Mouse (Mus musculus) erythroblast, adult 5-6 weeks (primary cell): ENCODE results near the gene Gtf2ird1. TPM values are rescaled to one million over a fixed set of nuclear protein-coding genes. Genes with fewer than 3 reads are reported as not detected.
"Not testable (repeated sequence)": the region's sequence is repeated elsewhere in the genome, so short reads cannot be mapped to it uniquely, and the experiment has no call there.

ENCODE experiments used
- ATAC-seq: replicated peaks from 2 replicates; pipeline ENCODE4 v1.8.0; 2016; ENCODE audit warnings: moderate number of reproducible peaks, mild to moderate bottlenecking, moderate TSS enrichment, inconsistent platforms; ENCODE audit not compliant: poor library complexity, low FRiP score, severe bottlenecking
- total RNA-seq, 2 experiments: library from RNA; stranded (forward) in 1 of 2; stranded (reverse) in 1 of 2; fragments of 150-400 nt in 1 of 2; fragments of 200-764, 138-1000 nt in 1 of 2; gene quantifications; 2 replicates each; pipeline versions ENCODE4 v1.2.3 to v1.2.4; 2015 to 2017; ENCODE audit warnings: low replicate concordance in 2 of 2

Gtf2ird1 gene
- 3.3 and 29.0 TPM in 2 replicates for total RNA-seq (2015; ENCODE audit: low replicate concordance)
- total RNA-seq (2017; ENCODE audit: low replicate concordance) = 2.2 TPM in 2 replicates

DNA sequence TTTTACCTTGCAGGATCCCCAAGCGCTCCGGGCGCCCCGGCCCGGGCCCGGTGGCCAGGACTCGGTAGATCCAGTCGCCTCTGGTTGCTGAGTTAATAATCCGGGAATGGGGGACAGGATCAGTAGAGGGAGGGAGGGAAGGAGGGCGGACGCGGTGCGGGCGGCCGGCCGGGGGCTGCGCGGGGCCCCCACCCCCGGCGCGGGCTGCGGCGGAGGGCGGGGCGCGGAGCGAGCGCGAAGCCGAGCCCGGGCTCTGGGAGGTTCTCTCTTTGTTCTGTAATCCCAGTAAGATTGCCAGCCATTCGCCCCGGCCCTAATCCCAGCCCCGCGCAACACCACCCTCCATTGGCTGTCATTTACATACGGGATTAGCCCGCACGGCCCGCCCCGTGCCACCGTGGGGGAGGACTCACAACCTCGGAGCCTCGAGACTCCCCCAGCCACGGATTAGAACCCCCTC is at the start of gene Gtf2ird1:
Gene Gtf2ird1 (minus strand): TSS at position 214 of the 460 bp plus-strand sequence.
- no peak for ATAC-seq

DNA sequence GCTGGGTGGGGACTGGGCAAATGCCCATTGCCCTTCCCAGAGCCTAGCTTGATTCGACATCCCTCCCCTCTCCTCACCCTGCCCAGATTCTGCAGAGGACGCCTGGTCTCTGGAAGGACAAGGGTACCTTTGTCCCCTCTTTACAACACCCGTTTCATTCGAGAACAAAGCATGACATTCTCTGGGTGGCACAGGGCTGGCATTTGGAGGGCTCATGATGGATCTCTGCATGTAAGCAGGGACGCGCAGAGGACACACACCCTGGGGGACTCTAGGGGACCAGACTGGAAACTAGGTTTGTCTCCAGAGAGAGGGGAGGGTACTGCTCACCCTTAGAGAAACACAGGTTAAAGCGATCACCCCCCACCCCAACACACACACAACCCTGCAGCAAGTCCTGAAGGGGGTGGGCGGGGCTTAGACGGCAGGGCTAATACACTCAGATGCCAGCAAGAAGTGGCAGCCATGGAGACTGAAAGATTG is 49.3 kb upstream of the Gtf2ird1 start:
- no peak for ATAC-seq

DNA sequence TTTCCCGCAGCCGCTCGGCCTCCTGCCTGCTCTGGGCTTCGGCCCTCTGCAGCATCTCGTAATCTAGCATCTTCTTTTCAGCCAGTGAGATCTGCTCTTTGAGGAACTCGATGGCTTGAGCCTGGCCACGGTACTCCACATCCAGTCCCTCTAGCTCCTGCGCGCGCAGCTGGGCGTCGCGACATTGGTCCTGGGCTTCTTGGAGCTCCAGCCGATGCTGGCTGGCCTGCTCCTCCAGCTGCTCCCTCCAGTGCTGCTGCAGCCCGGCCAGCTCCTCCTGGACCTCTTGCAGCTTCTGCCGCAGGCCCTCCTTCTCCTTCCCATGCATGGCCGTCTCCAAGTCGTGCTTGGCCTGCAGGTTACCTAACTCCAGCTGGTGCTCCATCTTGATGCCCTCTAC is 46.1 kb upstream of the Gtf2ird1 start:
- no peak for ATAC-seq

DNA sequence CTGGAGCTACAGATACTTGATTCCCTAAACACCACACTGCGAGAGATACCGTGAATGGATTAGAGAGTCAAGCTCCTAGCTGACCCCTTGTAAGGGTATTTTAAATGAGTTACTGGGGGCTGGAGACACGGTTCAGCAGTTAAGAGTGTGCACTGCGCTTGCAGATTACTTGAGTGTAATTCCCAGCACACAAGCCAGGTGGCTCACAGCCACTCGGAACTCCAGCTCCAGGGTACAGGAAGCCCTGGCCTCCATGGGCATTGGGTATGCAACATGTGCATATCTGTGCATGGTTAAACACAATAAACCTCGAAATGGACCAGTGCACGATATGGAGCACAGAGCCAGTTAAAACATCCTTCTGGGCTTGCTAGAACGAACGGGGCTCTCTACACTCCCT is 44.9 kb upstream of the Gtf2ird1 start:
- no peak for ATAC-seq

DNA sequence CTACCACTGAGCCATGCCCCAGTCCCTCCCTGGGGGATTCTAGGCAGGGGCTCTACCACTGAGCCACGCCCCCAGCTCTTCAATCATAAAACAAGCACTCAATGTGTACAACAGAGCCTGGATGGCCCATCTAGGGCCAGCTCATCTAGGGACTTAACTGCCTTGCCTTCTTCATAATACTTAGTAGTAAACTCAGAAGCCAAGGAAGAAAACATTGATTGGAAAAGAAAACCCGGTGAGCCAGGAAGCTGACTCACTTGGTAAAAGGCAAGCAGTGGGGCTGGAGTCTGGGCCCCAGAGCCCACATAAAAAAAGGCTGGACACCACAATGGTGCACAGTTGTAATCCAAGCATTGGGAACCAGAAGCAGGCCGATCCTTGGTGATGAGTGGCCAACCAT is 44.2 kb upstream of the Gtf2ird1 start:
- ATAC-seq = no peak

DNA sequence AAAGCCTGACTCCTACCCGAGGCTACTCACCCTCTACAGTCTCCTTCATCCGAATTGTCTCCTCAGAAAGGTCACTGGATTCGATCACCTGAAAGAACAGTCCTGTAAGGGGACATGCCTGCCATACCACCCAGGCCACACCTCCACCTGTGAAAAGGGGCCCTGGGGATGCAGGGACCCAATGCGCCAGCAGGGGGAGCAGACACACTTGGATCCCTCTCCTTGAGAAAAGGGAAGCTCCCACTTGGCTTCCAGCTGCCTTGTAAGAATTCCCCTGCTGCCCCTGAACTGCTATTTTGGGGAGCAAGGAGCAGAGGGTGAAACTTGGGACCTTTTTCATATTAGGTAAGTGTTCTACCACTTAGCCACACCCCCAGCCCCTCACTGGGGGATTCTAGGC is 43.5 kb upstream of the Gtf2ird1 start:
- ATAC-seq = peak; percentile 72

DNA sequence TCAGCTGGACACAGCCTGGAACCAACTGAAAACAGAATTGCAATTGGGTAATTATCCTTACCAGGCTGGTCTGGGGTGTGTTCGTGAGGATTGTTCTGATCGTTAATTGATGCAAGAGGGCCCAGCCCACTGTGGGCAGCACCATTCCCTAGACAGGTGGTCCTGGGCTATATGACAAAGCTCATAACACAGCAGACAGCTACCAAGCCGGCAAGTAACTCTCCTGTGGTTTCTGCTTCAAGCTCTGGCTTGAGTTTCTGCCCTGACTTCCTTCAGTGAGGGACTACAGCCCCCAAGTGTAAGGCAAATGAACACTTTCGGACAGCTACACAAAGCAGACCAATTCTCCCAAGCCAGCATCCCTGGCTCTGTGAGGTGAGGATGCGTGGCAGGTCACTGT is 40.5 kb upstream of the Gtf2ird1 start:
- ATAC-seq = no peak

DNA sequence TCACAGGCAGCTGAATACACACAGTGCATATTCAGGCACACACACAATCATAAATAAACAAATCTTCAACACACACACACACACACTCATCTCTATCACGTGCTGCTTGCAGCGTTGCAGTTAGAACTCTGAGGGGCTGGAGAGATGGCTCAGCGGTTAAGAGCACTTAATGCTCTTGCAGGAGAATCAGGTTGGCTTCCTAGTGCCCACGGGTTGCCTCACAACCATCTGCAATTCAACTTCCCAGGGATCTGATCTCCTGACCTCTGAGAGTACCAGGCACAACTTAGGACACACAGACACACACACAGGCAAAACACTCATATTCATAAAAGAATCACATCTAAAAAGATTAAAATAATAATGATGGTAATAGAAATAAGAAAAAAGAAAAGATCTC is 39.3 kb upstream of the Gtf2ird1 start:
- ATAC-seq = no peak

DNA sequence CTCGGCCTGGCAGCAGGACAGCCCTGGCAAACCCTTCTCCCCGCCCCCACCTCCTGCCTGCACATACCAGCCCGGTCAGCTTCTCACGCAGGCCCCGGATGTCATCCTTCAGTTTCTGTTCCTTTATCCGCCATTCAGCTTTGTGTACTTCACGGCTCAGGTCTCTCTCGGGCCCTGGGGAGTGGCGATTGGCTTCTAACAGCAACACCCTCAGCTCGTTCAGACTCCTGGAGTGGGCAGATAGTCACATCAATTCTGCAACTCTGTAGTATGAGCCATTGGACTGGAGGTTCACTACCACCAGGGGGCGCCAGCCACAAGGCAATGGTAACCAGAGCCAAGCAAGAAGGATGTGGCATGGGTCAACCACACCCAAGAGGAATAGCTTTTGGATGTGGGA is 37.6 kb upstream of the Gtf2ird1 start:
- peak; percentile 67 for ATAC-seq

DNA sequence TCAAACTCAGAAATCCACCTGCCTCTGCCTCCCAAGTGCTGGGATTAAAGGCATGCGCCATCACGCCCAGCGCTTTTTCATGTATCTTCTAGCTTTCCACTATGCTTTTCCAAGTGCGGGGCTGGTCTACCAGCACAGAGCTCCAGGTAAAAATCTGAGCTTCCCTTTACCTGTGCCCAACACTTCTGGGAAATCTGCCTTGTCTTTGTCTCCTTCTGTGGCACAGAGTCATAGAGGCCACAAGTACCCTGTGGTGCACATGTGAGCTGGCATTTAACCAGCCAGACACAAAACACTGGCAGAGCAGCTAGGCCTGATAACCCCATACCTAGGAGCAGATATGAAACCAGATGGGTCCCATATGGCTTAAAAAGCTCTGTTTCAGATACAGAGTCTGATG is 36.4 kb upstream of the Gtf2ird1 start:
- no peak for ATAC-seq

DNA sequence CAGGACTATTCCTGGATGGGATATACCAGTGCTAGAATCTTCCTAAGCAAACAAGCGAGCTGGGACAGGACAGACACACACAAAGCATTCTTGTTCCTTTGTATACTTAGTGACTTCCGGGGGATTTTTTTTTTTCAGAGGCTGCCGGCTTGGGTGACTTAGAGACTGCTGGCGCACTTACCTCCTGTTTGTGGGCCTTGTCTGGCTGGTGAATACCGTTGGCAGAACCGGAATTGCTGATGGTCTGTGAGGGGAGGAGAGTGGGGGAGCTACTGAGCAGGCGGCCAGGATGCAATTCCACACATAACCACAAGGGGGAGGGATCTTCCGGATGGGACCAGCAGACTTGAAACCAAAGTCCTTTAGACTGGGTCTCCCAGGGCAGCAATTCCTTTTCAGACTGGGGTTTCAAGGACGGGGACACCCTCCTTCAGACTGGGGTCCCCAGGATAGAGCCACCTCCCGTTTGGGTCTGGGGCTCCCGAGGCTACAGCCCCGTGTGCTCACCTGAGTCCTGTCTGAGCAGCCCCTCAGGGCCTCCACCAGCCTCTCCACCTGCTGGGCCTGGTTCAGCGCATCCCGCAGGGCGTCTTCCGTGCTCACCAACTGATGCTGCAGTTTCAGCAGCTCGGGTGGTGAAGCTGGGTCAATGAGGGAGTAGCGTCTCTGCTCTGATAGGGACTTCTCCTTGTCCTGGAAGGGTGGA is 35.3 kb upstream of the Gtf2ird1 start:
- peak; percentile 66 for ATAC-seq

DNA sequence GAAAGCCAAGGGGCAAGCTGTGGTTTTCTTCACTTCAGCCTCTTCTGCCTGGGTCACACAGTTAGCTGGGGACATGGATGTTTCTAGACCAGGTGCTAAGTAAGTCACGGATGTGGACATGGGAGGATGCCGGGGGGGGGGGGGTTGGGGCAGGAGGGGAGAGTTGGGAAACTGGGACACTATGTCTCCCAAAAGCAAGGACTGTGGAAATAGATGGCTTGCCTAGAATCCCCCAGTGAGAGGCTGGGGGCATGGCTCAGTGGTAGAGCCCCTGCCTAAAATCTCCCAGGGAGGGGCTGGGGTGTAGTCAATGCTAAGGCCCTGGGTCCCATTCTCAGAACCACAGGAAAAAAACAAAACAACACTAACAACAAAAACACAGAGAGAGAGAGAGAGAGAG is 34.7 kb upstream of the Gtf2ird1 start:
- ATAC-seq = no peak

DNA sequence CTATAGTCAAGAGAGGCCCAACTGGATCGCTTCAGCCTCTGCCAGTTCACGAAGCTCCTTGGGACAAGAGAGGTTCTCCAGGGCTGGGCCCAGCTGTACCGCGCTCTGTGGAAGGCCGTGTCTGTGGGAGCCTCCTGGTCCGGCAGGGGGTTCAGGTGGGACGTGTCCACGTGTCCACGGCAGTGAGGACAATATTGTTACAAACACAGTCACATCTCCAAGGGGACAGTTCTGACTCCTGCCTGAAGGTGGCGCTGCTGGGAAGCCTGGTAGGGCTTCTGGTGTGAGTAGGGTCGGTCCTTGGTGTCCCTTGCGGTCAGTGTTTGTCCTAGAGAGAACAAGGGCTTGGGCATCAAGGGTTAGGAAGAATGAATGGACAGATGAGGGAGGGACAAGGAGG is 33.9 kb upstream of the Gtf2ird1 start:
- no peak for ATAC-seq

DNA sequence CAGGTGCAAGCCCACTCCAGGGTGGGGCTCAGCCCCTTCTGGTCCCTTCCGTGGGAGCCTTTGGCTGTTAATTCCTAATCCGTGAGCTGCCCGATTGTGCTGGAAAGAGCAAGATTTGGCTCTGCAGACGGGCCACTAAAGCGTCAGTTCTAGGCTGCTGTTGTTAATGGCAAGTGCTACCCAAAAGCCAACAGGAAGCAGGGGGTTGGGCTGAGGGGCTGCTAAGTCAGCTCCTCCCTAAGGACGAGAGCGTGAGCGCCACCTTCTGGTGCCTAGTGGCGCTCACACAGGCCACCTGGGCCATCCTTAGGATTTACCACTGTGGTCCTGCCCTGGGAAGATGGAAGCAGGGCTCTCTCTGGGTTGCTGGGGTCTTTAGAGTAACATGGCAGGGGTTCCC is 33.1 kb upstream of the Gtf2ird1 start:
- no peak for ATAC-seq

DNA sequence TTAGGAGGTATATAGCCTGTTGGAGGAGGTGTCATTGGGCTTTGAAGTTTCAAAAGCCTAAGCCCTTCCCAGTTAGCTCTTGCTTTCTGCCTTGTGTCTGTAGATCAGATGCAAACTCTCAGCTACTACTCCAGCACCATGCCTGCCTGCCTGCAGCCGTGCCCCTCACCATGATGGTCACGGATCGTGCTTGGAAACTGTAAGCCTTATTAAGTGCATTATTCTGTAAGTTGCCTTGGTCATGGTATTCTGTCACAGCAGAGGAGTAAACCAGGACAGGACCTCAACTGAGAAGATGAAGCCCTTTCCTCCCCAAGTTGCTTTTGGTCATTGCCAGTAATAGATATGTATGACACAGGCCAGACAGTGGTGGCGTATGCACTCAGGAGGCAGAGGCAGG is 32.1 kb upstream of the Gtf2ird1 start:
- no peak for ATAC-seq

DNA sequence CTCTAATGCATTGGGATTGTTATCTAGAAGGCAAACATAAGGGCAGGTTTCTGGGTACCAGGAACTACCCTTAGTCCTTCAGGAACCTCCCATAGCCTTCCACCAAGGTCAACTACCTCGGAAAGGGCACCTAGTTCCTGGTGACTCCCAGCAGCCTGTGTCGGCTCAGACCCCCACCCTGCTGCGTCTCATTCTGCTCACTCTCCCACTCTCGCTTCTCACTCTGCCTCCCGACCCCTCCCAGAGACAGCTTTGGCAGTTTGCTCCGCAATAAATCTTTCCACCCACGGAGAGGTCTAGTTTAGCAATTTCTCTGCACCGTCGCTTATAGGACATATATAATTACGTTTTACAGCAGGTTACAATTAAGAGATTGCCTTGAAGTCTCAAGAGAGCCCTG is 31.5 kb upstream of the Gtf2ird1 start:
- ATAC-seq = no peak

DNA sequence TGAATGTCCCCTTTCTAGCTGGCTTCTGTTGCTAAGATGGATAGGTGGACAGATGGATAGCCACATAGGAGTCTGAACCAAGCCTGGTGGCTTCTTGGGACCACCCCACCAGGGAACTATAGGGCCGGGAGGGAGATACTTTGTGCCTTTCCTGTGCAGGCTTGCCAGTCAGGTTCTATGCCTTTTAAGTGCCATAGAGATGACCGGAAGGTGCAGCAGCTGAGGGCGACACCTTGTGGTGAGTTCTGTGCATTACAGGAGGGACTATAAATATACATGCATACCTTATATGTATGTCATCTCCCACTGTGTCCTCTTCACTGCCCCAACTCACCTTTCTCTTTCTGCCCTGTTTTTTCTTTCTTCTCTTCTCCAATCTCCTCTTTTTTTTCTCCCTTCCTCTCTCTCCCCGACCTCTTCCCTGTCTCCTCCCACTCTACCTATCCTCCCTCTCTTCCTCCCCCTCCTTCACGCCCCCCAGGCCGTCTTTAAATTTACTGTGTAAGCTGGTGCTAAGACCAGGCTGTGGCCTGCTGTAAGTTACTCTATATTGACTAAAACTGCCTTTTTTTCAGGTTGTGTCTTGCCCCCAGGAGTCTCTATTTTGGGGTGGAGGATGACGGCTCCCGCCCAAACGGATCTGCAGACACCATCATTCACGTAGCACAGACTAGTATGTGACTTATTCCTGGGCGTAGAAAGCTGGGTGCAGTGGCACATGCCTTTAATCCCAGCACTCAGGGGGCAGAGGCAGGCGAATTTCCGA is 29.6 kb upstream of the Gtf2ird1 start:
- peak; percentile 83 for ATAC-seq

DNA sequence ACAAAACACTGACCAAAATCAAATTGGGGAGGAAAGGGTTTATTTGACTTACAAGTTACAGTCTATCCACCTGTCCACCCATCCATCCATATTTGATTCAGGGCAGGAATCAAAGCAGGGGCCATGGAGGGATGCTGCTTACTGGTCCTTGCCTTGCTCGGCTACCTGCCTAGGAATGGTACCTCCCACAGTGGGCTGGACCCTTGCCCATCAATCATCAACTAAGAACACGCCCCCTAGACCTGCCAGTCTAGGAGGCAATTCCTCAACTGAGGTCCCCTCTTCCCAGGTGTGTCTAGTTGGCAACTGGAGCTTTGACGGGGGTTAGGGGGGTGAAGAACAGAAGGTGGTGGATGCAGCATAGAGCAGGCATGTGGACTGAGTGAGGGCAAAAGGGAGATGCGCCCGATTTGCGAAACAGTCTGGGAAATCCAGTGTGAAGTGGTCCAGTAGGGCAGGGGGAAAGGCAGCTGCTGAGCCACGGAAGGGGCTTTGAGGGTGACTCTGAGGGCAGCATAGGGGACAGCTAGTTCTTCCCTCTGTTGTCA is 28.7 kb upstream of the Gtf2ird1 start:
- no peak; the same call in 1 of the 2 replicates for ATAC-seq

DNA sequence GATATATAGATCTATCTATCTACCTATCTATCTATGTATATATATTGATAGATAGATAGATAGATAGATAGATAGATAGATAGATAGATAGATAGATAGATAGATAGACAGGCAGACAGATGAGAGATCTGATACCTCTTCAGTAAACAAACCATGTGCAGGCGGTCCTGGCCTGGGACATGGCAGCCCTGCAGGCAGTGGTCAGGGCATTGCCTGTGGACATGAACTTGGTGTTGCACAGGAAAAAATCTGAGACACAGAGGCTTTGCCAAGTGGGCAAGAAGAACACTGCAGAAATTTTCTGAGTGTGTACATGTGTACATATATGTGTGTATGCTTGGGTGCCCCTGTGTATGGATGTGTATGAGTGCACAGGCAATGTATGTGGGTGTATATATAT is 26.8 kb upstream of the Gtf2ird1 start:
- no peak for ATAC-seq

DNA sequence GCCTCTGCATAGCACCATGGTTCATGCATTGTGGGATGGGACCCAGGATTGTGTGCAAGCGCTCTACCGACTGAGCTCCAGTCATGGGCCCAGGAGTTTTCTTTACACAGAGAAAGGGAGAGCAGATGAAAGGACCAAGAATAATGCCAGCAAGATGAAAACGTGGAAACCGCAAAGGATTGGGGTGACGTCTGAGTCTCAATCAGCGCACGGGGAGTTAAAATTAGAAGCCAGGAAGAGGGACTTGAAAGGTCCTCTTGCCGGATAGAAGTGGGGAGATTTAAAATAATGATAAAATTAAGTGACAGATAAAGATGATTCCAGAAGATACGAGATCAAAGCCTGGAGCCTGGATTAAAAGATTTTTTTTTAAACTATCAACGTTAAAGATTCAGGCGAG is 25.8 kb upstream of the Gtf2ird1 start:
- no peak for ATAC-seq

DNA sequence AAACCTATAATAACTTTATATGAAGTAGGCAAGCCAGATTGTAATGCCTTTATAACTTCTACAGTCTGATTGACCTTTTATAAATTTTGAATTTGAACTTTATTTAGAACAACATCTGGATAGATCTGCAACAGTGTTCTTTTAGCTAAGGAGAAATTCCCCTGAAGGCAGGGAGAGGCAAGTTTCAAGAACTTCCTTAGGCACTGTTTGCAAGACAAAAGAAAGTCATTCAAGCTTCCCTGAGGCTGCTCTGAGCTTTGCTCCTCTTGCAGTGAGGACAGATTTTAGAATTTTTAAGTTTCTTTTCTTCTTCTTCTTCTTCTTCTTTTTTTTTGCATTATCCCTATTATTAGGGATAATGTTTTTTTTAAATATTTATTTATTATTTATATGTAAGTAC is 22.4 kb upstream of the Gtf2ird1 start:
- ATAC-seq = not testable (repeated sequence)
